13 mouse cellular contexts compared by ENCODE assay signal in genomic region chr5:14986649-14987387, GRCm38 (mm10). TPM values are rescaled to one million over a fixed set of nuclear protein-coding genes. Genes with fewer than 3 reads are reported as not detected.
DNase-seq lines count a peak whose midpoint lies in the region; ATAC-seq lines count a peak whose summit lies in the region.
"Not testable (repeated sequence)": the region's sequence is repeated elsewhere in the genome, so short reads cannot be mapped to it uniquely, and the experiment has no call there.
"Had no signal": no experiment of that assay in that cellular context is flagged by ENCODE, and none has a peak within 500 bp of the region (broad histone marks: within the 10 kb centered on the region; RNA-seq: fewer than 3 reads in every experiment).

No protein-coding gene starts in this region.

- H3K27ac ChIP-seq in forebrain, embryonic 11.5 days (ENCODE audit: low read depth, low read length); heart, embryonic 16.5 days (ENCODE audit: low read length); intestine, embryonic 15.5 days; limb, embryonic 11.5 days (replicated peaks; ENCODE audit: low read depth, low read length); lung, embryonic 15.5 days; midbrain, embryonic 16.5 days (ENCODE audit: low read length); stomach, embryonic 16.5 days (ENCODE audit: low read length): not testable (repeated sequence)

- not testable (repeated sequence) for H3K36me3 ChIP-seq in forebrain, embryonic 11.5 days (ENCODE audit: control insufficient read depth, insufficient read depth, low read length); heart, embryonic 16.5 days (ENCODE audit: control insufficient read depth, insufficient read depth); intestine, embryonic 15.5 days; limb, embryonic 11.5 days (ENCODE audit: control insufficient read depth, insufficient read depth, low read length); lung, embryonic 15.5 days; midbrain, embryonic 16.5 days (ENCODE audit: control insufficient read depth, insufficient read depth, low read length); stomach, embryonic 16.5 days (ENCODE audit: control insufficient read depth, insufficient read depth, low read length)

- not testable (repeated sequence) for H3K4me3 ChIP-seq in forebrain, embryonic 11.5 days (ENCODE audit: low read depth, low read length); heart, embryonic 16.5 days (ENCODE audit: low read length); intestine, embryonic 15.5 days (replicated peaks); limb, embryonic 11.5 days (ENCODE audit: low read depth, low read length); lung, embryonic 15.5 days; midbrain, embryonic 16.5 days (ENCODE audit: low read depth, low read length); stomach, embryonic 16.5 days (replicated peaks; ENCODE audit: low read length)

- H3K4me2 ChIP-seq in forebrain, embryonic 11.5 days (ENCODE audit: low read depth, low read length, severe bottlenecking); heart, embryonic 16.5 days (ENCODE audit: low read depth, low read length); intestine, embryonic 15.5 days (replicated peaks); limb, embryonic 11.5 days (ENCODE audit: low read depth, severe bottlenecking); lung, embryonic 15.5 days; midbrain, embryonic 16.5 days (ENCODE audit: low read length); stomach, embryonic 16.5 days (ENCODE audit: low read depth, low read length): not testable (repeated sequence)

- H3K9ac ChIP-seq in forebrain, embryonic 11.5 days (ENCODE audit: low read length); heart, embryonic 16.5 days (ENCODE audit: low read length); intestine, embryonic 15.5 days; limb, embryonic 11.5 days (ENCODE audit: low read length); lung, embryonic 15.5 days; midbrain, embryonic 16.5 days (ENCODE audit: low read depth, low read length); stomach, embryonic 16.5 days (ENCODE audit: low read length): not testable (repeated sequence)

- ATAC-seq in forebrain, embryonic 11.5 days (replicated peaks; ENCODE audit: low FRiP score) = peak; percentile 80
- peak; percentile 69 for ATAC-seq in heart, embryonic 16.5 days (replicated peaks; ENCODE audit: extremely low read depth, insufficient read depth, low FRiP score)
- ATAC-seq in intestine, embryonic 15.5 days = peak; percentile 74
- 0 out of 2 replicates have a peak, but pooled peaks have one; percentile 60 for ATAC-seq in limb, embryonic 11.5 days (ENCODE audit: insufficient number of reproducible peaks, low FRiP score, low TSS enrichment, low read depth)
- peak; percentile 65 for ATAC-seq in lung, embryonic 15.5 days (ENCODE audit: borderline replicate concordance, extremely low read depth, low FRiP score, low TSS enrichment)
- ATAC-seq in midbrain, embryonic 16.5 days = peak; percentile 54; the same call in 1 of the 2 replicates
- peak; percentile 60 for ATAC-seq in stomach, embryonic 16.5 days (ENCODE audit: insufficient read depth, low FRiP score)

- not testable (repeated sequence) for H3K9me3 ChIP-seq in forebrain, embryonic 11.5 days (ENCODE audit: control insufficient read depth, low read length); heart, embryonic 16.5 days (replicated peaks; ENCODE audit: control insufficient read depth, low read length); intestine, embryonic 15.5 days; limb, embryonic 11.5 days (ENCODE audit: control insufficient read depth, low read length); lung, embryonic 15.5 days; stomach, embryonic 16.5 days (replicated peaks; ENCODE audit: control insufficient read depth, low read length)
- H3K9me3 ChIP-seq in midbrain, embryonic 16.5 days (replicated peaks; ENCODE audit: control insufficient read depth, low read length, poor library complexity, severe bottlenecking) = peaks cover 19% of the 10 kb centered on the region

- DNase-seq in forebrain, embryonic 11.5 days (ENCODE audit: low spot score); limb, embryonic 11.5 days (ENCODE audit: low spot score): not testable (repeated sequence)

- not testable (repeated sequence) for H3K27me3 ChIP-seq in forebrain, embryonic 11.5 days (ENCODE audit: control insufficient read depth, insufficient read depth, low read length); heart, embryonic 16.5 days (ENCODE audit: control insufficient read depth, insufficient read depth, low read length); intestine, embryonic 15.5 days (replicated peaks); limb, embryonic 11.5 days (ENCODE audit: control insufficient read depth, insufficient read depth, low read length); lung, embryonic 15.5 days; midbrain, embryonic 16.5 days (ENCODE audit: control insufficient read depth, insufficient read depth, low read depth, low read length); stomach, embryonic 16.5 days (ENCODE audit: control insufficient read depth, insufficient read depth, low read length)

- not testable (repeated sequence) for H3K4me1 ChIP-seq in forebrain, embryonic 11.5 days (replicated peaks; ENCODE audit: control insufficient read depth, insufficient read depth, low read length); heart, embryonic 16.5 days (ENCODE audit: control insufficient read depth, insufficient read depth, low read length); intestine, embryonic 15.5 days (replicated peaks); limb, embryonic 11.5 days (ENCODE audit: control insufficient read depth, insufficient read depth, low read length); lung, embryonic 15.5 days; midbrain, embryonic 16.5 days (ENCODE audit: control insufficient read depth, insufficient read depth, low read length); stomach, embryonic 16.5 days (ENCODE audit: control insufficient read depth, insufficient read depth, low read length)

- 41% methylated on average over 5 of the region's 6 CpGs for WGBS in forebrain, embryonic 11.5 days
- 37% methylated on average over 5 of the region's 6 CpGs for WGBS in heart, embryonic 16.5 days
- 43% methylated on average over 6 of the region's 6 CpGs for WGBS in intestine, embryonic 15.5 days
- 41% methylated on average over 5 of the region's 6 CpGs for WGBS in limb, embryonic 11.5 days
- 39% methylated on average over 6 of the region's 6 CpGs for WGBS in lung, embryonic 15.5 days
- WGBS in midbrain, embryonic 16.5 days = 34% methylated on average over 5 of the region's 6 CpGs
- WGBS in stomach, embryonic 16.5 days = 31% methylated on average over 5 of the region's 6 CpGs

RNA-seq across cellular contexts. Expression of gene Gm10354, which starts 8.1 kb away (rescaled TPM):
- polyA plus RNA-seq in forebrain, embryonic 11.5 days (2014; fragmentation: Nextera tagmentation; extraction: Ambion mirVana) = not detected in 2 replicates
- polyA plus RNA-seq in heart, embryonic 16.5 days (2015; fragmentation: Nextera tagmentation; extraction: Ambion mirVana) = not detected in 2 replicates
- polyA plus RNA-seq in intestine, embryonic 15.5 days (2015; fragmentation: Nextera tagmentation; extraction: Ambion mirVana) = not detected in 2 replicates
- polyA plus RNA-seq in limb, embryonic 11.5 days (2014; fragmentation: Nextera tagmentation; extraction: Ambion mirVana) = not detected in 2 replicates
- polyA plus RNA-seq in lung, embryonic 15.5 days (2015; fragmentation: Nextera tagmentation; extraction: Ambion mirVana) = not detected in 2 replicates
- polyA plus RNA-seq in midbrain, embryonic 16.5 days (2015; fragmentation: Nextera tagmentation; extraction: Ambion mirVana) = not detected in 2 replicates
- not detected in 2 replicates for polyA plus RNA-seq in stomach, embryonic 16.5 days (2015; fragmentation: Nextera tagmentation; extraction: Ambion mirVana)
- polyA plus RNA-seq: forebrain, embryonic 14.5 days; hindbrain, embryonic 13.5 days; liver, embryonic 14.5 days; neural tube, embryonic 15.5 days; thymus, adult 2 months had no signal

RNA-seq across cellular contexts. Expression of gene Gm17019, which starts 46.0 kb away (rescaled TPM):
- polyA plus RNA-seq in forebrain, embryonic 11.5 days (2014; fragmentation: Nextera tagmentation; extraction: Ambion mirVana) = not detected in 2 replicates
- not detected in 2 replicates for polyA plus RNA-seq in heart, embryonic 16.5 days (2015; fragmentation: Nextera tagmentation; extraction: Ambion mirVana)
- not detected in 2 replicates for polyA plus RNA-seq in intestine, embryonic 15.5 days (2015; fragmentation: Nextera tagmentation; extraction: Ambion mirVana)
- not detected in 2 replicates for polyA plus RNA-seq in limb, embryonic 11.5 days (2014; fragmentation: Nextera tagmentation; extraction: Ambion mirVana)
- not detected in 2 replicates for polyA plus RNA-seq in lung, embryonic 15.5 days (2015; fragmentation: Nextera tagmentation; extraction: Ambion mirVana)
- polyA plus RNA-seq in midbrain, embryonic 16.5 days (2015; fragmentation: Nextera tagmentation; extraction: Ambion mirVana) = not detected in 2 replicates
- polyA plus RNA-seq in stomach, embryonic 16.5 days (2015; fragmentation: Nextera tagmentation; extraction: Ambion mirVana) = not detected in 2 replicates
- polyA plus RNA-seq: C2C12; forebrain, embryonic 14.5 days; hindbrain, embryonic 13.5 days; liver, embryonic 14.5 days; neural tube, embryonic 15.5 days; thymus, adult 2 months had no signal

RNA-seq across cellular contexts. Expression of gene Speer4e, which starts 48.6 kb away (rescaled TPM):
- not detected in 2 replicates for polyA plus RNA-seq in forebrain, embryonic 11.5 days (2014; fragmentation: Nextera tagmentation; extraction: Ambion mirVana)
- polyA plus RNA-seq in heart, embryonic 16.5 days (2015; fragmentation: Nextera tagmentation; extraction: Ambion mirVana) = not detected in 2 replicates
- not detected in 2 replicates for polyA plus RNA-seq in intestine, embryonic 15.5 days (2015; fragmentation: Nextera tagmentation; extraction: Ambion mirVana)
- polyA plus RNA-seq in limb, embryonic 11.5 days (2014; fragmentation: Nextera tagmentation; extraction: Ambion mirVana) = not detected in 2 replicates
- not detected in 2 replicates for polyA plus RNA-seq in lung, embryonic 15.5 days (2015; fragmentation: Nextera tagmentation; extraction: Ambion mirVana)
- polyA plus RNA-seq in midbrain, embryonic 16.5 days (2015; fragmentation: Nextera tagmentation; extraction: Ambion mirVana) = not detected in 2 replicates
- polyA plus RNA-seq in stomach, embryonic 16.5 days (2015; fragmentation: Nextera tagmentation; extraction: Ambion mirVana) = not detected in 2 replicates
- polyA plus RNA-seq: C2C12; forebrain, embryonic 14.5 days; hindbrain, embryonic 13.5 days; liver, embryonic 14.5 days; neural tube, embryonic 15.5 days; thymus, adult 2 months had no signal
